Mouse (Mus musculus) gastrocnemius, postnatal 36 days (tissue): Measurements from ENCODE around the gene Ins1. TPM values are rescaled to one million over a fixed set of nuclear protein-coding genes. Genes with fewer than 3 reads are reported as not detected.

ENCODE experiments used
- DNase-seq, 2 experiments: peaks; one replicate each; pipeline ENCODE4 v3.0.0; 2022
- intact Hi-C: fragments of 180-260 bp; cut with DNase I; formaldehyde crosslinking; loops from one replicate; pipeline ENCODE4 v1.15.1; 2025
- long read RNA-seq, 2 experiments: library from polyadenylated mRNA; stranded (forward); transcript quantifications; one replicate each; pipeline ENCODE4 v2.0.0; 2021
- total RNA-seq, 2 experiments: library from RNA; stranded (reverse); gene quantifications; 2 replicates each; pipeline ENCODE4 v1.2.3; 2021

The Ins1 gene
- not detected for total RNA-seq
- long read RNA-seq, experiment 1, result 0 reads
- long read RNA-seq, experiment 2, result 0 reads

GRCm38 (mm10) chr19:52263997-52264396, at the start of gene Ins1:
TSS of gene Ins1 (plus strand) at chr19:52264297.
- DNase-seq, result no peak

More at GRCm38 (mm10) chr19:52263997-52264396, at the start of gene Ins1:
- intact Hi-C loops, result no loop called here
